Mouse (Mus musculus) bone marrow, adult 2 months (tissue): ENCODE results near the gene Gp1ba. TPM values are rescaled to one million over a fixed set of nuclear protein-coding genes. Genes with fewer than 3 reads are reported as not detected.

Experiments
- H3K27ac ChIP-seq: fragments of 200-500 bp; 2 replicates; pipeline ENCODE4 v1.5.1; 2012; ENCODE audit warnings: low read depth, mild to moderate bottlenecking, control low read depth, inconsistent platforms, low read length; ENCODE audit not compliant: control insufficient read depth, poor library complexity, insufficient read depth
- H3K4me1 ChIP-seq: fragments of 200-500 bp; 2 replicates; pipeline ENCODE4 v1.6.1; 2011; ENCODE audit warnings: low read length; ENCODE audit not compliant: control insufficient read depth, insufficient read depth
- H3K4me3 ChIP-seq: fragments of 200-500 bp; replicated peaks from 2 replicates; pipeline ENCODE3; 2011; ENCODE audit warnings: mild to moderate bottlenecking, low read depth, low read length, control low read depth; ENCODE audit not compliant: control insufficient read depth
- CTCF ChIP-seq: fragments of 200-500 bp; IDR thresholded peaks from 2 replicates; pipeline ENCODE4 v1.5.1; 2011; ENCODE audit warnings: low read length, control low read depth; ENCODE audit not compliant: control insufficient read depth, insufficient read depth
- POLR2A ChIP-seq: fragments of 200-500 bp; IDR thresholded peaks from 2 replicates; pipeline ENCODE4 v1.6.1; 2011; ENCODE audit warnings: low read depth, mild to moderate bottlenecking, control low read depth, low read length, borderline replicate concordance; ENCODE audit not compliant: control insufficient read depth
- WGBS: fragments of 180-500 bp; shearing (Covaris S2); methylation state at CpG from one replicate; pipeline ENCODE4 v1.1.7; 2018; 5-methylcytosine and 5-hydroxymethylcytosine counted together
- polyA plus RNA-seq: library from polyadenylated mRNA; stranded (reverse); fragments of >200 nt; gene quantifications from 2 replicates; pipeline ENCODE4 v1.2.4, GENCODE M21; 2011; ENCODE audit warnings: low replicate concordance; ENCODE audit not compliant: missing spikeins, insufficient read depth, insufficient read length

Gp1ba gene
- polyA plus RNA-seq, 1 experiment, result 28.3 TPM

DNA sequence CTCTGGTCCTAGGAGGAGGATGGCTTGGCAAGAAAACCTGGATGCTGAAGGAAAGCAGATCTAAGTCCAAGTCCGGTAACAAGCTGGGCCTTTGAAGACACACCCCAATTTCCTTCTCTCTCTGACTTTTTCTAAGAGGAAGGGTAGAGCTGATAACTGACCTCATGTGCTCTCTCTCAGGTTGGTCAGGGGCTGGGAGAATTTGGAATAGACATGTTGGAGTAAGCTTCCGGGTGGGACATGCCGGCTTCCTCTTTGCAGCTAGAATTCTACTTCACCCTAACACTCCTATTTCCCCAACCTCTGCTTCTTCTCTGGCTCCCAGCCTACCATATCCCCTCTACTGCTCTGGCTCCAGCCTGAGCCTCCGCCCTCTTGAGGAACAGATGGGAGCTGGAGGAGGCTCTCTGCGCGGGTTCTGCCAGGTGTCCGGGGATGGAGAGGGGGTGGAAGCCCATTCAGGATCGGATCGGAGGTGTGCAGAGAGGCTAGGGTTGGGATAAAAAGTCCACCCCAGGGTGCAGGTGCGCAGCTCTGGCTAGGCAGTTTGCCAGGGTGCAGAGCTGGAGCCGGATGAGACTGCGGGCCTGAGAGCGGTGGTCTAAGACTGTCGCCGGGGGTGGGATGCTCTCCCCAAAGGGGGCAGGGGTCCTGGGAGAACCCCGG, 48.1 kb downstream of the Gp1ba start:
- WGBS, result 2% methylated on average over 16 of the region's 16 CpGs
- Histone ChIP-seq H3K4me3 (peak overlapping the region; percentile 73), H3K27ac (peak overlapping the region; percentile 92), H3K4me1 (no peaks in the 10 kb centered on the region)
- TF ChIP-seq POLR2A, result no peak
- no peak for TF ChIP-seq CTCF

DNA sequence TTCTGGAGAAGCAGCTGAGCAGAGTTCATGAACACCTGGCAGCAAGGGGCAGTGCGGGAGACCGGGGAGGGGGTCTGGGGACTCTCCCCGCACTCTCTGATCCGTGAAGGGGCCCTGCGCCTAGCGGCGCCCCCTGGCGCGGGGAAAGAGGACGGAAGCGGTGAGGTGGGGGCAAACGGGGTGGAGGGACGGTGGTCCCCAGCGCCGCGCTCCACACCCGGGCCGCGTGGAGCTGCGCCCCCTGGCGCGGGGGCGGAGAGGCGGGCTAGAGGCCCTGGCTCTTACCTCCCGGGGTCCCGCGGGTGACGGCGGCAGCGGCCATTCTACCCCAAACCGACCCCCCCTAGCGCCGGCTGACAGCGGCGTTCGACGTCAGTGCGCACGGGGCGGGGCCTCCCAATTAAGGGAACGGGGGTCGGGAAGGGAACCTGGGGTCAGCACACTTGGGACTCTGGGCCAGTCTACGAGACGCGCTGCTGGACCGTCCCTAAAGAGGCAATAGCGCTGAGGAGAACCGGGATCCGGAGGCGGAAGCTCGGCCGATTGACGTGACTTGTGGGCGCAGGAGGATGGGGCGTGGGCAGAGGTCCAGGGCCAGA, 48.8 kb downstream of the Gp1ba start, which contains the start of gene Camta2:
TSS of gene Camta2 (minus strand) at position 505 of the 599 bp plus-strand sequence.
- under 1% methylated on average over 55 of the region's 55 CpGs for WGBS
- TF ChIP-seq CTCF (peak; percentile 24), POLR2A (peak; percentile 59; the same call in 1 of the 2 replicates)
- H3K4me1 ChIP-seq, result no peaks in the 10 kb centered on the region
- peak within 1 kb of the TSS; percentile 92 for H3K27ac ChIP-seq
- peak within 1 kb of the TSS; percentile 73 for H3K4me3 ChIP-seq

DNA sequence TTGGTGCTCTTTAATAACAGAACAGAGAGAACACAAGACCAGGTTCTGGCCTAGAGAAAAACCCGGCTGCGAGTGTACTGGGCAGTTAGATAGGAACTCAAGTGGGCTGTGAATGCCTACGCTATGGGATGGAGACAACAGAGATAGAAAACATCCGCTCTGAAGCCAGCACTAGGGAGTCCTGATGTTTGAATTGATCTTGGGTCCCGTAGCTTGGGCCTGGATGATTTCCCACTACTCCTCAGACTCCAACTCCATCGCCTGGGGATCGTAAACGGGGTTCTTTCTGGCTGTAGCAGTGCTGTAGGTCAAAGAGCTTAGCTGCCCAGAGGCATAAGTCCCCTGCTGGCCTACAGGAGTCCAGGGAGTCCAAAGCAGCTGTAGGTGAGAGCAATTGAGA, 49.5 kb downstream of the Gp1ba start:
- H3K27ac ChIP-seq, result no peak overlapping the region

DNA sequence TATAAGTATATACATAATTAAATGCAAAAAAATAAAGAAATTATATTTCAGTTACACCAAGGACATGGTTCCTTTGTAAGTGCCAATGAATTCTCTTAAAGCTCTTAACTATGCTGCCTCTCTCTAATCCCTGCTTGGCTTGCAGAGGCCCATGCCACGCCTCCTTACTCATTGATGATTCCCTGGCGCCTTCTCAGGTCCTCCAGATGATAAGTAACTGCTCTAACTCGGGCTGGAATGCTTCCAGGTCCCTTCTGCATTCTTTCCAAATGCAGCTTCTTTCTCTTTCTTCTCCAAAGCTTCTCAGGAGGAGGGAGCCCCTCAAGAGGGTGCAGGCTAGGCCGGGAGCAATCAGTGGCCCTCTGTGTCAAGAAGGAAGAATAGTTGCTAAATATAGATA, 50.7 kb downstream of the Gp1ba start:
- Histone ChIP-seq H3K27ac (no peak overlapping the region), H3K4me3 (no peak overlapping the region), H3K4me1 (no peaks in the 10 kb centered on the region)
- 66% methylated on average over 4 of the region's 4 CpGs for WGBS
- TF ChIP-seq POLR2A, result no peak
- TF ChIP-seq CTCF, result no peak

More for the DNA sequence above, 49.5 kb downstream of the Gp1ba start:
- 42% methylated on average over 8 of the region's 8 CpGs for WGBS
- no peak for TF ChIP-seq POLR2A
- TF ChIP-seq CTCF, result no peak
- Histone ChIP-seq H3K4me3 (no peak overlapping the region), H3K4me1 (no peaks in the 10 kb centered on the region)

Other genes starting within 250 kb of the Gp1ba start
- gene Pelp1, start 229.1 kb upstream of the Gp1ba start, polyA plus RNA-seq, result 13.9 and 22.7 TPM in 2 replicates
- 201 and 438 TPM in 2 replicates for gene Arrb2, start 206.5 kb upstream of the Gp1ba start, polyA plus RNA-seq
- gene Med11, start 187.2 kb upstream of the Gp1ba start, polyA plus RNA-seq, result 8.3 and 16.1 TPM in 2 replicates
- gene Zmynd15, start 179.7 kb upstream of the Gp1ba start, polyA plus RNA-seq, result 0.66 and 1.5 TPM in 2 replicates
- 0.59 and 3.2 TPM in 2 replicates for gene Cxcl16, start 179.1 kb upstream of the Gp1ba start, polyA plus RNA-seq
- gene Tm4sf5, start 133.9 kb upstream of the Gp1ba start, polyA plus RNA-seq, result not detected in 2 replicates
- not detected in 2 replicates for gene Vmo1, start 124.5 kb upstream of the Gp1ba start, polyA plus RNA-seq
- gene Gltpd2, start 119.9 kb upstream of the Gp1ba start, polyA plus RNA-seq, result not detected in 2 replicates
- gene Psmb6, start 113.8 kb upstream of the Gp1ba start, polyA plus RNA-seq, result 90.4 and 129 TPM in 2 replicates
- not detected in 2 replicates for gene Gm40193, start 106.2 kb upstream of the Gp1ba start, polyA plus RNA-seq
- gene Pld2, start 99.1 kb upstream of the Gp1ba start, polyA plus RNA-seq, result 1.5 and 4.0 TPM in 2 replicates
- gene Mink1, start 76.2 kb upstream of the Gp1ba start, polyA plus RNA-seq, result 50.8 and 79.5 TPM in 2 replicates
- not detected in 2 replicates for gene 4930544D05Rik, start 23.3 kb upstream of the Gp1ba start, polyA plus RNA-seq
- gene Chrne, start 19.9 kb upstream of the Gp1ba start, polyA plus RNA-seq, result 2.0 TPM in 1 of 2 replicates, not detected in the other
- 125 and 265 TPM in 2 replicates for gene Rnf167, start 8.1 kb downstream of the Gp1ba start, polyA plus RNA-seq
- 28.7 and 49.2 TPM in 2 replicates for gene Slc25a11, start 8.4 kb downstream of the Gp1ba start, polyA plus RNA-seq
- 840 and 1,173 TPM in 2 replicates for gene Pfn1, start 15.5 kb downstream of the Gp1ba start, polyA plus RNA-seq
- gene Eno3, start 18.1 kb downstream of the Gp1ba start, polyA plus RNA-seq, result 14.7 and 29.8 TPM in 2 replicates
- gene Spag7, start 30.3 kb downstream of the Gp1ba start, polyA plus RNA-seq, result 37.1 and 70.9 TPM in 2 replicates
- 11.2 and 24.0 TPM in 2 replicates for gene Camta2, start 49.0 kb downstream of the Gp1ba start, polyA plus RNA-seq
- gene Inca1, start 61.0 kb downstream of the Gp1ba start, polyA plus RNA-seq, result not detected in 2 replicates
- gene Kif1c, start 61.4 kb downstream of the Gp1ba start, polyA plus RNA-seq, result 10.0 and 13.7 TPM in 2 replicates
- 1.1 and 1.7 TPM in 2 replicates for gene Zfp3, start 125.1 kb downstream of the Gp1ba start, polyA plus RNA-seq
- 1.9 TPM in 1 of 2 replicates, not detected in the other for gene Scimp, start 173.5 kb downstream of the Gp1ba start, polyA plus RNA-seq
- gene Rabep1, start 205.7 kb downstream of the Gp1ba start, polyA plus RNA-seq, result 12.6 and 28.8 TPM in 2 replicates